Mouse (Mus musculus) 3134 (cell line): ENCODE results near the gene Rad50.
A peak's percentile ranks its signal among the peaks of the same experiment; 100 is the strongest.

Experiments
- DNase-seq: peaks from one replicate; pipeline ENCODE4 v3.0.0-alpha.2; 2011; ENCODE audit warnings: low spot score; ENCODE audit not compliant: insufficient read length; ENCODE audit errors: extremely low read depth

Rad50 gene

GRCm38 (mm10) chr11:53635590-53636182 lies 71.4 kb downstream of the Rad50 start:
- DNase-seq = no peak

- peak; percentile 33 for DNase-seq
Observed at GRCm38 (mm10) chr11:53634556-53634955, 72.6 kb downstream of the Rad50 start, which contains the start of gene Il13. Gene Il13 (minus strand): TSS chr11:53634702.

GRCm38 (mm10) chr11:53633644-53634043 lies 73.5 kb downstream of the Rad50 start:
- DNase-seq = no peak

- no peak for DNase-seq
Observed at GRCm38 (mm10) chr11:53632122-53632733, 74.9 kb downstream of the Rad50 start.

GRCm38 (mm10) chr11:53627859-53628258 lies 79.3 kb downstream of the Rad50 start:
- peak; percentile 36 for DNase-seq

GRCm38 (mm10) chr11:53626802-53627373 lies 80.2 kb downstream of the Rad50 start:
- DNase-seq = no peak

- no peak for DNase-seq
Observed at GRCm38 (mm10) chr11:53624124-53624523, 83.0 kb downstream of the Rad50 start.

- no peak for DNase-seq
Observed at GRCm38 (mm10) chr11:53623573-53623972, 83.5 kb downstream of the Rad50 start.

GRCm38 (mm10) chr11:53622440-53622806 lies 84.7 kb downstream of the Rad50 start:
- DNase-seq = no peak

GRCm38 (mm10) chr11:53621582-53622439 lies 85.3 kb downstream of the Rad50 start:
- DNase-seq = no peak

GRCm38 (mm10) chr11:53620094-53620493 lies 87.0 kb downstream of the Rad50 start:
- DNase-seq = no peak

- no peak for DNase-seq
Observed at GRCm38 (mm10) chr11:53619428-53619827, 87.7 kb downstream of the Rad50 start.

- no peak for DNase-seq
Observed at GRCm38 (mm10) chr11:53618619-53619198, 88.4 kb downstream of the Rad50 start, which contains the start of gene Il4. Gene Il4 (minus strand): TSS chr11:53618669.

- no peak for DNase-seq
Observed at GRCm38 (mm10) chr11:53617562-53618109, 89.5 kb downstream of the Rad50 start.

- no peak for DNase-seq
Observed at GRCm38 (mm10) chr11:53616748-53617558, 90.2 kb downstream of the Rad50 start.

GRCm38 (mm10) chr11:53615575-53615974 lies 91.5 kb downstream of the Rad50 start:
- DNase-seq = no peak

- DNase-seq = no peak
Observed at GRCm38 (mm10) chr11:53615172-53615571, 91.9 kb downstream of the Rad50 start.

GRCm38 (mm10) chr11:53609672-53610071 lies 97.4 kb downstream of the Rad50 start:
- no peak for DNase-seq

GRCm38 (mm10) chr11:53609231-53609630 lies 97.9 kb downstream of the Rad50 start:
- no peak for DNase-seq

GRCm38 (mm10) chr11:53605609-53606008 lies 101.5 kb downstream of the Rad50 start:
- DNase-seq = no peak
